Mouse (Mus musculus) hindbrain, postnatal 0 days (tissue): ENCODE data around the gene Slc52a3. TPM values are rescaled to one million over a fixed set of nuclear protein-coding genes. Genes with fewer than 3 reads are reported as not detected.
A peak's percentile ranks its signal among the peaks of the same experiment; 100 is the strongest.

Experiments
- ATAC-seq: fragments of 200-750 bp; cut with Nextera tagmentation; 2 replicates; pipeline ENCODE4 v1.8.0; 2017; ENCODE audit warnings: mild to moderate bottlenecking, moderate TSS enrichment, moderate library complexity
- DNase-seq: peaks from one replicate; pipeline ENCODE4 v3.0.0-alpha.2; 2015; ENCODE audit warnings: low spot score
- H3K27ac ChIP-seq: fragments of 300-500 bp; sonication (generic); 2 replicates; pipeline ENCODE4 v1.5.1; 2014; ENCODE audit warnings: mild to moderate bottlenecking
- H3K27me3 ChIP-seq: fragments of 300-500 bp; sonication (generic); 2 replicates; pipeline ENCODE4 v1.6.1; 2014; ENCODE audit warnings: low read length, mixed read lengths; ENCODE audit not compliant: insufficient read depth
- H3K36me3 ChIP-seq: fragments of 300-500 bp; sonication (generic); 2 replicates; pipeline ENCODE4 v1.6.1; 2014; ENCODE audit warnings: low read length, mixed read lengths; ENCODE audit not compliant: insufficient read depth
- H3K4me1 ChIP-seq: fragments of 300-500 bp; sonication (generic); 2 replicates; pipeline ENCODE4 v1.6.1; 2014; ENCODE audit warnings: antibody characterized with exemption, low read length, mixed read lengths; ENCODE audit not compliant: insufficient read depth
- H3K4me2 ChIP-seq: fragments of 300-500 bp; sonication (generic); 2 replicates; pipeline ENCODE4 v1.6.1; 2014; ENCODE audit warnings: low read depth, mild to moderate bottlenecking, low read length, moderate library complexity, mixed read lengths
- H3K4me3 ChIP-seq: fragments of 300-500 bp; sonication (generic); 2 replicates; pipeline ENCODE4 v1.5.1; 2014; ENCODE audit warnings: low read length
- H3K9ac ChIP-seq: fragments of 300-500 bp; sonication (generic); replicated peaks from 2 replicates; pipeline ENCODE4 v1.6.1; 2014; ENCODE audit warnings: mild to moderate bottlenecking, low read length, moderate library complexity, mixed read lengths
- H3K9me3 ChIP-seq: fragments of 300-500 bp; sonication (generic); 2 replicates; pipeline ENCODE4 v1.6.1; 2016; ENCODE audit warnings: low read length, mixed read lengths
- CTCF ChIP-seq: IDR thresholded peaks from 2 replicates; pipeline ENCODE4 v1.5.1; 2016; ENCODE audit warnings: antibody characterized with exemption, control low read depth, low read depth
- WGBS: fragments of 180-500 bp; shearing (Covaris S2); extraction: QIAGEN DNeasy Blood & Tissue Kit; methylation state at CpG from one replicate; pipeline ENCODE4 v1.1.7; 2014; 5-methylcytosine and 5-hydroxymethylcytosine counted together
- polyA plus RNA-seq: library from polyadenylated mRNA; unstranded; fragments of >200 nt; fragmentation: Nextera tagmentation; extraction: Ambion mirVana; gene quantifications from 2 replicates; pipeline ENCODE4 v1.2.1, GENCODE M21; 2015
- total RNA-seq: library from RNA; depleted of rRNA; stranded (reverse); fragments of >200 nt; gene quantifications from 2 replicates; pipeline ENCODE4 v1.2.3, GENCODE M21; 2014; rRNA removed

The Slc52a3 gene
- 2.7 and 3.1 TPM in 2 replicates for total RNA-seq
- polyA plus RNA-seq, result 2.6 and 2.7 TPM in 2 replicates

GRCm38 (mm10) chr2:151996229-151997189 lies at the start of gene Slc52a3:
Slc52a3 (plus strand) TSS chr2:151996511.
- Histone ChIP-seq H3K9me3 (no peaks in the 10 kb centered on the region), H3K4me3 (no peak within 1 kb of the TSS), H3K4me1 (no peaks in the 10 kb centered on the region), H3K36me3 (no peaks in the 10 kb centered on the region), H3K27me3 (peaks cover 8% of the 10 kb centered on the region; the same call in 1 of the 2 replicates), H3K4me2 (0 out of 2 replicates have a peak within 1 kb of the TSS, but pooled peaks have one; percentile 13), H3K27ac (no peak within 1 kb of the TSS), H3K9ac (no peak within 1 kb of the TSS)
- 9% methylated on average over 35 of the region's 35 CpGs for WGBS
- DNase-seq (peak; percentile 86), ATAC-seq (peak; percentile 60)
- TF ChIP-seq CTCF, result peak; percentile 98

GRCm38 (mm10) chr2:151947617-151948016 lies 48.7 kb upstream of the Slc52a3 start:
- Histone ChIP-seq H3K9me3 (no peaks in the 10 kb centered on the region), H3K4me1 (no peaks in the 10 kb centered on the region), H3K9ac (no peak overlapping the region), H3K27ac (no peak overlapping the region), H3K4me3 (no peak overlapping the region), H3K36me3 (no peaks in the 10 kb centered on the region), H3K27me3 (no peaks in the 10 kb centered on the region), H3K4me2 (no peak overlapping the region)
- no peak for TF ChIP-seq CTCF
- ATAC-seq (peak; percentile 52; the same call in 1 of the 2 replicates), DNase-seq (no peak)
- 98% methylated on average over 2 of the region's 2 CpGs for WGBS

GRCm38 (mm10) chr2:151948311-151948710 lies 48.0 kb upstream of the Slc52a3 start:
- WGBS, result 76% methylated on average over 7 of the region's 7 CpGs
- ATAC-seq (no peak), DNase-seq (no peak)
- H3K4me1 ChIP-seq, result no peaks in the 10 kb centered on the region
- no peak overlapping the region for H3K4me3 ChIP-seq
- H3K36me3 ChIP-seq, result no peaks in the 10 kb centered on the region
- TF ChIP-seq CTCF, result no peak
- no peaks in the 10 kb centered on the region for H3K27me3 ChIP-seq
- H3K9ac ChIP-seq, result no peak overlapping the region
- no peaks in the 10 kb centered on the region for H3K9me3 ChIP-seq
- H3K27ac ChIP-seq, result peak overlapping the region; percentile 57; the same call in 1 of the 2 replicates
- no peak overlapping the region for H3K4me2 ChIP-seq

- no peak for TF ChIP-seq CTCF
Observed at GRCm38 (mm10) chr2:151949082-151949774, 47.1 kb upstream of the Slc52a3 start.

GRCm38 (mm10) chr2:151953665-151954064 lies 42.6 kb upstream of the Slc52a3 start:
- ATAC-seq, result no peak
- WGBS, result 86% methylated on average over 8 of the region's 8 CpGs

More at GRCm38 (mm10) chr2:151949082-151949774, 47.1 kb upstream of the Slc52a3 start:
- Histone ChIP-seq H3K4me2 (no peak overlapping the region), H3K27me3 (no peaks in the 10 kb centered on the region), H3K4me1 (no peaks in the 10 kb centered on the region), H3K4me3 (no peak overlapping the region), H3K27ac (peak overlapping the region; percentile 57; the same call in 1 of the 2 replicates), H3K36me3 (no peaks in the 10 kb centered on the region), H3K9me3 (no peaks in the 10 kb centered on the region), H3K9ac (no peak overlapping the region)
- peak; percentile 65 for DNase-seq
- peak; percentile 75; the same call in 1 of the 2 replicates for ATAC-seq
- WGBS, result 32% methylated on average over 2 of the region's 2 CpGs

GRCm38 (mm10) chr2:151956500-151957137 lies 39.7 kb upstream of the Slc52a3 start:
- H3K36me3 ChIP-seq, result no peaks in the 10 kb centered on the region
- H3K9me3 ChIP-seq, result no peaks in the 10 kb centered on the region
- WGBS, result 41% methylated on average over 4 of the region's 4 CpGs
- TF ChIP-seq CTCF, result no peak
- H3K4me2 ChIP-seq, result no peak overlapping the region
- ATAC-seq (0 out of 2 replicates have a peak, but pooled peaks have one; percentile 28), DNase-seq (no peak)
- H3K4me3 ChIP-seq, result no peak overlapping the region
- H3K4me1 ChIP-seq, result no peaks in the 10 kb centered on the region
- no peak overlapping the region for H3K9ac ChIP-seq
- H3K27ac ChIP-seq, result no peak overlapping the region
- H3K27me3 ChIP-seq, result no peaks in the 10 kb centered on the region

More at GRCm38 (mm10) chr2:151953665-151954064, 42.6 kb upstream of the Slc52a3 start:
- Histone ChIP-seq H3K27me3 (no peaks in the 10 kb centered on the region), H3K27ac (no peak overlapping the region), H3K36me3 (no peaks in the 10 kb centered on the region), H3K9ac (no peak overlapping the region), H3K4me1 (no peaks in the 10 kb centered on the region), H3K4me3 (no peak overlapping the region), H3K4me2 (no peak overlapping the region), H3K9me3 (no peaks in the 10 kb centered on the region)
- TF ChIP-seq CTCF, result no peak
- DNase-seq, result no peak
